Comparison of ENCODE assay signal across 9 mouse cellular contexts in the genomic region with DNA sequence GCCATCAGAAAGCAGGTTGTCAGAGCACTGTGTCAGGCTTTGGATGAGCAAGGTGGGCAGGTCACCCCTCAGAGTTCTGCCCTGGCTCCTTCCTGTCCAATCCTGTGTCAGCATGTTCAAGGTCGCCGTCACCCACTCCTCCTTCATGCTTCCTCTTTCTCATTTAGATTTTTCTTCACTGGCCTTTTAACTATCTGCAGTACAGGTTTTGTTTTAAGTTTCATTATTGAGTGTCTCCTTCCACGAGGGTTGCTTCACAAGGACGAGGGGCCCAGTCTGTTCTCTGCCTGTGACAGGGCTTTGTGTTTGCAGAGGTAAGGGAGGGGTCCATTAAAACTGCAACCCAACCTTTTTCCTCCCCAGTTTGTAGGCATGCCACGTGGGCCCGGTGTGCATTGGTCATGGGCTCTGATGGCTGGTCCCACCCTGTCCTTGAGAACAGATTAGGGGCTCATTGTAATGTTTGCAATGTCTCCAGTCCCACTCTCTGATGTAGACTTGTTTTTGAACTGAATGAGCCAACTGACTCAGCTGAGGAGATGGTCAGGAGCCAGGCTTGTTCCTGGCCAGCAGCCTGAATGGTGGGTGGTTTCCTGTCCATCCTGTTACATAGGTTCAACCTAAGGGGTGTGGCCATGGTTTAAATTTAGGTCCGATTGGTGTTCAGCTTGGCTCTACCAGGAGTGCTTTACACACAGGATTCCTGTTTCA.
DNase-seq lines count a peak whose midpoint lies in the region; ATAC-seq lines count a peak whose summit lies in the region.
"Had no signal": no experiment of that assay in that cellular context is flagged by ENCODE, and none has a peak within 500 bp of the region (broad histone marks: within the 10 kb centered on the region; RNA-seq: fewer than 3 reads in every experiment).

No protein-coding gene starts in this region.

- no peak overlapping the region for H3K9ac ChIP-seq in neural tube, embryonic 13.5 days
- H3K9ac ChIP-seq in stomach, embryonic 15.5 days = no peak overlapping the region
- H3K9ac ChIP-seq: liver, postnatal 0 days had no signal

- H3K36me3 ChIP-seq in neural tube, embryonic 13.5 days = no peaks in the 10 kb centered on the region
- H3K36me3 ChIP-seq in stomach, embryonic 15.5 days = no peaks in the 10 kb centered on the region

- ATAC-seq in neural tube, embryonic 13.5 days (ENCODE audit: low read depth) = no peak
- peak; percentile 22; the same call in 1 of the 2 replicates for ATAC-seq in stomach, embryonic 15.5 days (ENCODE audit: insufficient read depth, low FRiP score, low read depth)
- ATAC-seq: liver, postnatal 0 days had no signal

- H3K4me1 ChIP-seq in neural tube, embryonic 13.5 days (replicated peaks) = peaks cover 77% of the 10 kb centered on the region
- 0 out of 2 replicates have a peak, but pooled peaks cover 9% of the 10 kb centered on the region for H3K4me1 ChIP-seq in stomach, embryonic 15.5 days

- DNase-seq in neural tube, embryonic 10.5 days (ENCODE audit: extremely low spot score, low spot score) = no peak
- DNase-seq in cerebellum, adult 9-11 months = peak; percentile 87
- DNase-seq in heart, postnatal 10 days = peak; percentile 56 to 58
- DNase-seq in kidney, postnatal 36 days = no peak
- no peak for DNase-seq in thymus, postnatal 0 days (ENCODE audit: low spot score)
- no peak for DNase-seq in liver
- DNase-seq: liver, postnatal 0 days had no signal

- H3K4me3 ChIP-seq in neural tube, embryonic 13.5 days = no peak overlapping the region
- no peak overlapping the region for H3K4me3 ChIP-seq in stomach, embryonic 15.5 days (replicated peaks)

- 85% methylated on average over 7 of the region's 7 CpGs for WGBS in neural tube, embryonic 13.5 days
- WGBS in stomach, embryonic 15.5 days = 70% methylated on average over 7 of the region's 7 CpGs

- H3K27me3 ChIP-seq in neural tube, embryonic 13.5 days = no peaks in the 10 kb centered on the region
- no peaks in the 10 kb centered on the region for H3K27me3 ChIP-seq in stomach, embryonic 15.5 days (replicated peaks)

- no peaks in the 10 kb centered on the region for H3K9me3 ChIP-seq in neural tube, embryonic 13.5 days
- no peaks in the 10 kb centered on the region for H3K9me3 ChIP-seq in stomach, embryonic 15.5 days

- intact Hi-C loops in heart, postnatal 10 days (cut with DNase I) = loop anchor here (5.0 kb wide), 1 partner anchor 77 kb away; no protein-coding TSS in a partner anchor

- peak overlapping the region; percentile 46; the same call in 1 of the 2 replicates for H3K27ac ChIP-seq in neural tube, embryonic 13.5 days (replicated peaks)
- no peak overlapping the region for H3K27ac ChIP-seq in stomach, embryonic 15.5 days

- H3K4me2 ChIP-seq in neural tube, embryonic 13.5 days = no peak overlapping the region
- H3K4me2 ChIP-seq in stomach, embryonic 15.5 days = no peak overlapping the region

Comparison
In these comparisons a context has a peak if more than half of its experiments do, and no peak if none do; other contexts are left out.
1. DNase-seq: peak in cerebellum, adult 9-11 months (single experiment) and heart, postnatal 10 days (2 of 2); none in neural tube, embryonic 10.5 days (single experiment), kidney, postnatal 36 days (0 of 2), thymus, postnatal 0 days (single experiment) and liver (single experiment).